Mouse (Mus musculus) liver, postnatal 0 days (tissue): ENCODE data around the gene Armcx4.

Source experiments
- CTCF ChIP-seq: sonication (generic); IDR thresholded peaks from 2 replicates; pipeline ENCODE4 v1.5.1; 2016; ENCODE audit warnings: antibody characterized with exemption, low read depth
- EP300 ChIP-seq: IDR thresholded peaks from 2 replicates; pipeline ENCODE4 v1.6.1; 2016; ENCODE audit warnings: antibody characterized with exemption, low read depth, mild to moderate bottlenecking

GRCm38 (mm10) chrX:134689676-134690075 is 3.4 kb downstream of the Armcx4 start:
- TF ChIP-seq CTCF = no peak
- TF ChIP-seq EP300 = no peak
